Mouse (Mus musculus): ENCODE measurements around the gene Slc17a7. TPM values are rescaled to one million over a fixed set of nuclear protein-coding genes. Genes with fewer than 3 reads are reported as not detected.
"Not testable (repeated sequence)": the region's sequence is repeated elsewhere in the genome, so short reads cannot be mapped to it uniquely, and the experiment has no call there.

The Slc17a7 gene
- polyA plus RNA-seq, 1 experiment from 2014 or later: 2.7 TPM

DNA sequence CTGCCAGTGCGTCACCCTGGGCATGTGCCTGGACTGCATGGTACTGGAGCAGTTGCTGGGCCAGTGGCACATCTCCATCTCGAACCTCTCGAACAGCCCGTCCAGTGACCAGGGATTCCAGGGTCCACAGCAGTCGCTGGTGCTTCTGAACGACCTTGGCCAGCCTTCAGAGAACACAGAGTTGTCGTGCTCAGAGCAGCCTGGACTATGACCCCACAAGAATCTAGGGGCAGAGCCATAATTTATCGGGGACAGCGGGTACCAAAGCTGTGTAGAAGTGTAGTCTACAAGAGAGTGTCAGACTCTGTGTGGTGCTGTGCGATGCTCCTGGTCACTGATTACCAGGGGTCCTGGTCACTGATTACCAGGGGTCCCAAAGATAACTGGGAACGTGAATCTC, 15.8 kb upstream of the Slc17a7 start:
- no peaks in the 10 kb centered on the region for H3K9me3 ChIP-seq (replicated peaks)
- no peak overlapping the region for H3K4me3 ChIP-seq
- H3K36me3 ChIP-seq: peaks cover 11% of the 10 kb centered on the region; the same call in 1 of the 2 replicates
- H3K4me1 ChIP-seq (replicated peaks): peaks cover 13% of the 10 kb centered on the region
- 78% methylated on average over 11 of the region's 11 CpGs for WGBS
- no peak for ATAC-seq (replicated peaks; ENCODE audit: insufficient number of reproducible peaks, insufficient read depth, low FRiP score, low read depth)
- H3K27me3 ChIP-seq: no peaks in the 10 kb centered on the region
- H3K9ac ChIP-seq: no peak overlapping the region
- H3K4me2 ChIP-seq: no peak overlapping the region
- H3K27ac ChIP-seq: no peak overlapping the region

DNA sequence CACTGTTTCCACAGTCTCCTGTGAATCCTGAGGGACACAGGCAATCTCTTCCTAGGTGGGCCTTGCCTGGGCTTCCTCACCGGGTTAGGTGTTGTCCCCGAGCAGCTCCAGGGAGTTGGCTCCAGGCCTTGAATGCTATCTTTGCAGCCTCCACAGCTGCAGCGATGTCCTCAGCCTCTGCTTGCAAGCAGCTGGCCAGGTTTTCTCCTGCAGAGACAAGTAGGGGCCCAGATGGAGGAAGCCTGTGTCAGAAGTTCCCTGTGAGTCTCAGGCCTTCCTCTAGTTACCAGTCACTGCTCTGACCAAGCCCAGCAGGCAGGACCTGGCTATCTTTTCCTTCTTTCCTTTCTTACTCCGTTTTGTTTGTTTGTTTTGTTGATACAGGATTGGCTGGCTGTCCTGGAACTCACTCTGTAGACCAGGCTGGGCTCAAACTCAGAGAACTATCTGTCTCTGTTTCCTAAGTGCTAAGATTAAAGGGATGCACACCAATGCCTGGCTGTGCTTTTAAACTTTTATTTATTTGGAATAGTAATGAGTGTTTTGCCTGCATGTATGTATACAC, 15.1 kb upstream of the Slc17a7 start:
- H3K4me2 ChIP-seq: no peak overlapping the region
- ATAC-seq (replicated peaks; ENCODE audit: insufficient number of reproducible peaks, insufficient read depth, low FRiP score, low read depth): 0 out of 2 replicates have a peak, but pooled peaks have one; percentile 7
- no peak overlapping the region for H3K9ac ChIP-seq
- H3K4me3 ChIP-seq: no peak overlapping the region
- H3K36me3 ChIP-seq: peaks cover 11% of the 10 kb centered on the region; the same call in 1 of the 2 replicates
- no peaks in the 10 kb centered on the region for H3K27me3 ChIP-seq
- 29% methylated on average over 4 of the region's 4 CpGs for WGBS
- no peaks in the 10 kb centered on the region for H3K9me3 ChIP-seq (replicated peaks)
- peak overlapping the region; percentile 39 for H3K27ac ChIP-seq
- H3K4me1 ChIP-seq (replicated peaks): peaks cover 17% of the 10 kb centered on the region

DNA sequence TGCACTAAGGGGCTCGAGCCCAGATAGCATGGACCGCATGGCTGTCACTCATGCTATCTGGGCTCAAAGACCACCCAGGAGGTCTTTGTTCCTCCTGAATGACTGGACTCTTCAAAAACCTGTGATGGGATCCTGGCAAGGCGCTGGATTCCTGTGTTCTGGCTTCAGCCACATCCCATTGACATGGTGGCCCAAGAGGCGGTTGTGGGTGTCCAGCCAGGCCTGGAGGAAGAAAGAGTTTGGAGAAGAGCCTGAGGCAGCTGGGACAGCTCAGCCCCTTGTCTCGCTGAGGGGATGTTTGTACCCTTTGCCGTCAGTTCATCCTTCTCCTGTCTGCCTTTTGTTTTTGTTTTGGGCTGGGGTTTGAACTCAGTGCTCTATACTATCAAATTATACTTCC, 14.2 kb upstream of the Slc17a7 start:
- H3K9me3 ChIP-seq (replicated peaks): no peaks in the 10 kb centered on the region
- 72% methylated on average over 6 of the region's 6 CpGs for WGBS
- H3K27ac ChIP-seq: no peak overlapping the region; the same call in 1 of the 2 replicates
- no peak for ATAC-seq (replicated peaks; ENCODE audit: insufficient number of reproducible peaks, insufficient read depth, low FRiP score, low read depth)
- no peaks in the 10 kb centered on the region for H3K27me3 ChIP-seq
- peaks cover 17% of the 10 kb centered on the region for H3K4me1 ChIP-seq (replicated peaks)
- H3K4me3 ChIP-seq: no peak overlapping the region
- H3K4me2 ChIP-seq: no peak overlapping the region
- peaks cover 10% of the 10 kb centered on the region; the same call in 1 of the 2 replicates for H3K36me3 ChIP-seq
- no peak overlapping the region for H3K9ac ChIP-seq

DNA sequence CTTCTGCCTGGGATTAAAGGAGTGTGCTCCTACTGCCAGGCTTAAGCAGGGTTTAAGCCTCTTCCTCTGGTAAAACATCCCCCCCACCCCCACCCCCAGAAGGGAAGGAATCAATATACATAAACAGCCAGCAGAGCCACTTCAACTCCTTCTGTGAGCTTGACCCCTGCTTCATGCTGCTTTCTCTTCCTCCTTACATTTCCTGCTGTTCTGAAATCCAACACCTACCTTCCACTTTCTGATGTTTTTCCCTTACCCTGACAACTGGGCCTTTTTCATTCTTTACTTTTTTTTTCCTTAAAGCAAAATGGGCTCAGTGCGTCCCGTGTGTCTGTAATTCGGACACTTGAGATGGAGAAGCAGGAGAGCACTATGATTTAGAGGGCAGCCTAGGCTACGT, 13.4 kb upstream of the Slc17a7 start:
- no peak overlapping the region for H3K9ac ChIP-seq
- no peak for ATAC-seq (replicated peaks; ENCODE audit: insufficient number of reproducible peaks, insufficient read depth, low FRiP score, low read depth)
- WGBS: 65% methylated on average over 4 of the region's 4 CpGs
- H3K9me3 ChIP-seq (replicated peaks): no peaks in the 10 kb centered on the region
- no peak overlapping the region for H3K4me3 ChIP-seq
- no peak overlapping the region for H3K27ac ChIP-seq
- H3K36me3 ChIP-seq: peaks cover 4% of the 10 kb centered on the region; the same call in 1 of the 2 replicates
- H3K4me1 ChIP-seq (replicated peaks): peaks cover 24% of the 10 kb centered on the region
- H3K27me3 ChIP-seq: no peaks in the 10 kb centered on the region
- no peak overlapping the region for H3K4me2 ChIP-seq

- no peaks in the 10 kb centered on the region; the same call in 1 of the 2 replicates for H3K36me3 ChIP-seq
- H3K9me3 ChIP-seq (replicated peaks): no peaks in the 10 kb centered on the region
- no peak overlapping the region for H3K4me2 ChIP-seq
- H3K4me3 ChIP-seq: no peak overlapping the region
- H3K4me1 ChIP-seq (replicated peaks): peaks cover 24% of the 10 kb centered on the region
- ATAC-seq (replicated peaks; ENCODE audit: insufficient number of reproducible peaks, insufficient read depth, low FRiP score, low read depth): no peak
- H3K9ac ChIP-seq: no peak overlapping the region
- H3K27ac ChIP-seq: peak overlapping the region; percentile 11; the same call in 1 of the 2 replicates
- H3K27me3 ChIP-seq: no peaks in the 10 kb centered on the region
- 48% methylated on average over 11 of the region's 11 CpGs for WGBS
Measured at GRCm38 (mm10) chr7:45151303-45151702, 12.4 kb upstream of the Slc17a7 start.

DNA sequence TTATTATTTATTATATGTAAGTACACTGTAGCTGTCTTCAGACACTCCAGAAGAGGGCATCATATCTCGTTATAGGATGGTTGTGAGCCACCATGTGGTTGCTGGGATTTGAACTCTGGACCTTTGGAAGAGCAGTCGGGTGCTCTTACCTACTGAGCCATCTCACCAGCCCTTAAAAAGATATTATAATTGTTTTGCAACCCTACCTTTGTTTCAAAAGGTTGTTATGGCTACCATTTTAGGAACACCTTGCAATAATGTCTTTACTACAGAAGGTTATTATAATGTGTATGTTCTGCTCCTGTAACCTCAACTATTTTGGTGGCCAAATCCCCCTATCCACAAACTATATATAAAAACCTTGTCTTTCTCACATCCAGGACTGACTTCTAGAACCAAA, 10.7 kb upstream of the Slc17a7 start:
- not testable (repeated sequence) for H3K9ac ChIP-seq, H3K27ac ChIP-seq
- peak overlapping the region; percentile 69; the same call in 1 of the 2 replicates for H3K4me2 ChIP-seq

DNA sequence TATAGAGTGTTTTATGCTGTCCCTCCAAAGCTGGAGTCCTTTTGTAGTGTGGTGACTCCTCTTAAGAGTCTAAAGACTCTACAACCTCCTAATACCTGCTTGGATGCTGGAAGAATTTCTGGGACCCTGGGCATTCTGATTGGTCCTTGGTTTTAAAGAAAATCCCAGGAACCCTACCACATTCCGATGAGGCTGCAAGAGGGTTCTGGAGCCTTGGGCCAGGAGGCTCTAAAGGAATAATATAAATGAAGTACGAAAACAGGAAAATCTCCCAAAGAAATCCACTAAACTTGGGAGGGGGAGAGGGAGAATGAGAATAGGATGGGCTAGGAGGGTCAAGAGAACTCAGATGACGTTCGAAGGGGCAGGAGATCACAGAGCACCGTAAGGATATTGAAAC, 10.2 kb upstream of the Slc17a7 start:
- Histone ChIP-seq H3K27ac (peak overlapping the region; percentile 99), H3K36me3 (peaks cover 5% of the 10 kb centered on the region; the same call in 1 of the 2 replicates), H3K4me3 (peak overlapping the region; percentile 91), H3K9ac (peak overlapping the region; percentile 87), H3K27me3 (no peaks in the 10 kb centered on the region), H3K9me3 (replicated peaks) (no peaks in the 10 kb centered on the region), H3K4me2 (peak overlapping the region; percentile 69), H3K4me1 (replicated peaks) (peaks cover 15% of the 10 kb centered on the region)
- WGBS: 3% methylated on average over 5 of the region's 5 CpGs
- ATAC-seq (replicated peaks; ENCODE audit: insufficient number of reproducible peaks, insufficient read depth, low FRiP score, low read depth): no peak

More for the DNA sequence above, 10.7 kb upstream of the Slc17a7 start:
- ATAC-seq (replicated peaks; ENCODE audit: insufficient number of reproducible peaks, insufficient read depth, low FRiP score, low read depth); H3K36me3 ChIP-seq; H3K27me3 ChIP-seq; H3K9me3 ChIP-seq (replicated peaks): not testable (repeated sequence)
- H3K4me3 ChIP-seq: peak overlapping the region; percentile 91
- WGBS: 92% methylated on average over 2 of the region's 2 CpGs
- peaks cover 21% of the 10 kb centered on the region for H3K4me1 ChIP-seq (replicated peaks)

GRCm38 (mm10) chr7:45154096-45154992, 9.4 kb upstream of the Slc17a7 start, which contains the start of the genes Pih1d1 and Aldh16a1:
Gene Pih1d1 (plus strand): TSS chr7:45154303.
Gene Aldh16a1 (minus strand): TSS chr7:45154584.
- WGBS: 3% methylated on average over 69 of the region's 69 CpGs
- Histone ChIP-seq H3K36me3 (peaks cover 10% of the 10 kb centered on the region; the same call in 1 of the 2 replicates), H3K4me1 (replicated peaks) (peaks cover 15% of the 10 kb centered on the region), H3K9ac (peak within 1 kb of the TSS; percentile 87), H3K27ac (peak within 1 kb of the TSS; percentile 99), H3K4me2 (peak within 1 kb of the TSS; percentile 69), H3K27me3 (no peaks in the 10 kb centered on the region), H3K4me3 (peak within 1 kb of the TSS; percentile 91), H3K9me3 (replicated peaks) (no peaks in the 10 kb centered on the region)
- ATAC-seq (replicated peaks; ENCODE audit: insufficient number of reproducible peaks, insufficient read depth, low FRiP score, low read depth): peak; percentile 94

GRCm38 (mm10) chr7:45154993-45155514, 8.7 kb upstream of the Slc17a7 start:
- ATAC-seq (replicated peaks; ENCODE audit: insufficient number of reproducible peaks, insufficient read depth, low FRiP score, low read depth): no peak; the same call in 1 of the 2 replicates
- peak overlapping the region; percentile 69 for H3K4me2 ChIP-seq
- H3K9ac ChIP-seq: 0 out of 2 replicates have a peak overlapping the region, but pooled peaks have one; percentile 12
- peak overlapping the region; percentile 91 for H3K4me3 ChIP-seq
- 71% methylated on average over 12 of the region's 12 CpGs for WGBS
- no peaks in the 10 kb centered on the region for H3K9me3 ChIP-seq (replicated peaks)
- H3K27ac ChIP-seq: peak overlapping the region; percentile 54
- H3K27me3 ChIP-seq: no peaks in the 10 kb centered on the region
- peaks cover 12% of the 10 kb centered on the region; the same call in 1 of the 2 replicates for H3K36me3 ChIP-seq
- H3K4me1 ChIP-seq (replicated peaks): peaks cover 15% of the 10 kb centered on the region

GRCm38 (mm10) chr7:45155590-45155989, 8.2 kb upstream of the Slc17a7 start:
- Histone ChIP-seq H3K9ac (no peak overlapping the region), H3K4me3 (no peak overlapping the region), H3K27ac (0 out of 2 replicates have a peak overlapping the region, but pooled peaks have one; percentile 54), H3K27me3 (no peaks in the 10 kb centered on the region), H3K9me3 (replicated peaks) (no peaks in the 10 kb centered on the region), H3K36me3 (peaks cover 12% of the 10 kb centered on the region; the same call in 1 of the 2 replicates), H3K4me2 (no peak overlapping the region), H3K4me1 (replicated peaks) (peaks cover 13% of the 10 kb centered on the region)
- WGBS: 85% methylated on average over 9 of the region's 9 CpGs
- no peak for ATAC-seq (replicated peaks; ENCODE audit: insufficient number of reproducible peaks, insufficient read depth, low FRiP score, low read depth)

- H3K4me3 ChIP-seq: no peak overlapping the region
- H3K4me2 ChIP-seq: no peak overlapping the region
- no peak overlapping the region for H3K9ac ChIP-seq
- H3K36me3 ChIP-seq: peaks cover 12% of the 10 kb centered on the region; the same call in 1 of the 2 replicates
- ATAC-seq (replicated peaks; ENCODE audit: insufficient number of reproducible peaks, insufficient read depth, low FRiP score, low read depth): no peak
- 93% methylated on average over 15 of the region's 15 CpGs for WGBS
- no peaks in the 10 kb centered on the region for H3K9me3 ChIP-seq (replicated peaks)
- H3K4me1 ChIP-seq (replicated peaks): peaks cover 12% of the 10 kb centered on the region
- H3K27me3 ChIP-seq: no peaks in the 10 kb centered on the region
- H3K27ac ChIP-seq: no peak overlapping the region
Measured at GRCm38 (mm10) chr7:45156206-45156605, 7.5 kb upstream of the Slc17a7 start.
